Mouse (Mus musculus) gastrocnemius, adult 2 months (tissue): Measurements from ENCODE around the gene Ifnar2. TPM values are rescaled to one million over a fixed set of nuclear protein-coding genes. Genes with fewer than 3 reads are reported as not detected.

Experiments used
- DNase-seq: peaks from one replicate; pipeline ENCODE4 v3.0.0; 2022
- H3K27ac ChIP-seq: fragments of 200-600 bp; 2 replicates; pipeline ENCODE4 v1.8.1; 2022; ENCODE audit warnings: mild to moderate bottlenecking
- H3K4me3 ChIP-seq: fragments of 200-600 bp; 2 replicates; pipeline ENCODE4 v1.8.1; 2022; ENCODE audit warnings: mild to moderate bottlenecking, moderate library complexity
- CTCF ChIP-seq: fragments of 200-600 bp; IDR thresholded peaks from 2 replicates; pipeline ENCODE4 v1.8.1; 2022; ENCODE audit warnings: antibody characterized with exemption, mild to moderate bottlenecking, moderate library complexity
- intact Hi-C: fragments of 180-260 bp; cut with DNase I; formaldehyde crosslinking; loops from one replicate; pipeline ENCODE4 v1.15.1; 2025
- long read RNA-seq, 2 experiments: library from polyadenylated mRNA; stranded (forward); transcript quantifications; one replicate each; pipeline ENCODE4 v2.0.0; 2021
- total RNA-seq, 2 experiments: library from RNA; stranded (reverse); gene quantifications; 2 replicates each; pipeline ENCODE4 v1.2.3; 2021

The Ifnar2 gene
- total RNA-seq, result 10 to 100 TPM in 1 of 2 experiments, 1 to 10 TPM in 1; 6.8 to 11.4 TPM
- long read RNA-seq, experiment 1, partial matches to known transcripts, result 0 of 4 reads
- long read RNA-seq, experiment 1, other reads (novel, unspliced or antisense), result 0 of 4 reads
- long read RNA-seq, experiment 2, transcript Ifnar2-203 (7 exons, 1,099 nt), result major isoform, 8 of 9 reads
- long read RNA-seq, experiment 2, partial matches to known transcripts, result 0 of 9 reads
- long read RNA-seq, experiment 2, other reads (novel, unspliced or antisense), result 0 of 9 reads

DNA sequence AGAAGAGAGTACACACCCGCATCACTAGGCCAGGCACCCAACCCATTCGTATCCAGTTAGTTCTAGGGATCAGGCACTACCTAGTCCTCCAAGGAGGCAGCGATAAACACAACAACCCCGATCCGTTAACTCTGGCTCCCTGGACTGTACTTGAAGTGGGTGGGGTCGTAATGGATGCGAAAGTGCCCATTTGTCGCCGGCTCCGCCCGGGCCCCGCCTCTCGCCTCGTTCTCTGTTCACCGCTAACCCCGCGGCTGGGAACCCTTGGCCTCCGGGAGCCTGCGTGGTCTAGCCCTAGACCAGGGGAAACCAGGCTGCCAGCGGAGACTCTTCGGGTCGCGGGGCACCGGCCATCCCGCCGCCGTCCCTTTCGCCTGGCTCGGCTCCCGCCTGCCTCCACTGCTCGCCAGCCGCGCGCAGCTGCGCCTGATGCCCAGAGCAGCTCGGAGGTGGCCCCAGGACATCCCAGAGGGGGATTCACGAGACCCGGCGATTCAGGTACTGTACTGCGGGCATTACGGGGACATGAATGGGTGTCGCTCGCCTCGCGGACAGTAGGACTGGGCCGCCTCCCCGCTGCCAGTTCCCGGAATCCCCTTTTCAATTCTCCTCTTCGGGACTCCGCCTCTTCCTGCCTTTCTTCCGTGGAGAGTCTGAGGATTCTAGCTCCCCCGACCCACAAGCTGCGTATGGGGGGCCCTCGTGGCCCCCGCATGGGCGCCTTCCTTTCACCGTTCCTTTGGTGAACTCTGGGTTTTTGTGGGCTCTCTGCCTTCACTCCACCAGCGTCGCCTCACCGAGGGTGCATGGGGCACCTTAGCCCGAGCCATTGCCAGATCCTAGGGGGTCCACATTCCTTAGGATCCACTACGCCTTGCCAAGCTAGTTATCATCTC lies at the start of gene Ifnar2:
Gene Ifnar2 (plus strand): TSS at position 207 of the 896 bp plus-strand sequence.
- peak within 1 kb of the TSS; percentile 97 for H3K27ac ChIP-seq
- intact Hi-C loops, result loop anchor here (5.0 kb wide), 1 partner anchor 34 kb away; the partner anchor contains the start of gene Il10rb
- TF ChIP-seq CTCF, result no peak
- H3K4me3 ChIP-seq, result peak within 1 kb of the TSS; percentile 77
- peak; percentile 86 for DNase-seq

DNA sequence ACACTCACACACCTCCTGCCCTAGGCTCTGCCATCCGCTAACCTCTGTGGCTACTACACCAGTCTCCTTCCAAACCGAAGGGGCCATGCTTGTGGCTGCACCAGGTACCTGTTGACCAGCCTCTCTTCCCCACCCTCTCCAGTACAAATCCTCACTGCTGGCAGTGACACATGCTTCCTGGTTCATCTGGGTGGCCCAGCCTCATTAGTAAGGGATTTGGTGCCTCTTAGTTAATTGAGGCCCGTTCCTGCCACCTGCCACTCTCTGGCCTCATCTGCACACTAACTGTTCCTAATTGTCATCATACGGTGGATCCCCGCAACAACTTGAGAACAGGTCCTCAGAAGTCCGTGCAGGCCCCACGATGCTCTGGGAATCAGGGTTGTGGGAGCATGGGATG lies 45.0 kb upstream of the Ifnar2 start:
- TF ChIP-seq CTCF, result no peak
- DNase-seq, result no peak
- no peak overlapping the region for H3K27ac ChIP-seq
- intact Hi-C loops, result no loop called here
- no peak overlapping the region for H3K4me3 ChIP-seq

DNA sequence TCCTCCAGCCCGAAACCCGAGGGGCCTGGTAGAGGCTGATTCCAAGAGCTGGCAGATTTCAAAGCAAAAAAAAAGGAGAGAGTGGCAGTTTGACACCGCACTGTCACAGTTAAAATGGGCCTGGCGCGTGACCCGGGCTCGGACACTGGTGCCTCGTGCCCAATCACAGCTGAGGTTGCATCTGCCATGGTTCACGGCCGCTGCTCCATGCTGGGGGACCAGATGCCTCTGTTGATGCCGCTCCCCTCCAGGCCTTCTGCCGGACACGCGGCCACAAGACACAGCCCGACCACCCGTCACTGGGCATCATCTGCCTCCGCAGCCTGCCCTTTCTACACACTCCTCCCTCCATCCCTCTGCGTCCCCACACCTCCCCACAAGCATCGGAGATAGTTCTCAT lies 43.7 kb upstream of the Ifnar2 start:
- no peak overlapping the region for H3K27ac ChIP-seq
- intact Hi-C loops, result no loop called here
- no peak for DNase-seq
- H3K4me3 ChIP-seq, result no peak overlapping the region
- TF ChIP-seq CTCF, result no peak

GRCm38 (mm10) chr16:91330496-91330895 lies 42.1 kb upstream of the Ifnar2 start:
- intact Hi-C loops, result no loop called here
- no peak overlapping the region for H3K4me3 ChIP-seq
- no peak for DNase-seq
- no peak for TF ChIP-seq CTCF
- no peak overlapping the region for H3K27ac ChIP-seq

GRCm38 (mm10) chr16:91331153-91331552 lies 41.4 kb upstream of the Ifnar2 start:
- no peak for DNase-seq
- Histone ChIP-seq H3K27ac (no peak overlapping the region), H3K4me3 (no peak overlapping the region)
- intact Hi-C loops, result no loop called here
- TF ChIP-seq CTCF, result no peak

DNA sequence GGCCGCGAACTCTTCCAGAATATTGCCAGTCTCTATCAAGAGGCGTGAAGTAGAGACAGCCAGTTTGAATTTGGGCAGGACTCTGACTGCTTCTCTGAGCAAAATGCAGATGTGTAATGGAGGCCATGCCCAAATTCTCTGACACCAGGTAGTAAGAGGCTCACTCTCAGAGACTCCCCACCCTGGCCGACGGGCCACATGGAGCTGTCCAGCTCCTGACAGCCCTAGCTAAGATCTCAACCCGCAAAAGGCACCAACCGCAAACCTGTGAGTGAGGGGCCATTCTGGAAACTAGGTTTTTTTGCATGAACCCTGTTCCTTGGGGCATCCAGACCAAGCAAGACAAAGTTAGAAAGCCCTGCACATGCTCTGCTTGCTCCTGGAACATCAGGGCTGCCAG lies 39.7 kb upstream of the Ifnar2 start:
- TF ChIP-seq CTCF, result no peak
- intact Hi-C loops, result no loop called here
- DNase-seq, result no peak
- Histone ChIP-seq H3K27ac (no peak overlapping the region), H3K4me3 (no peak overlapping the region)

DNA sequence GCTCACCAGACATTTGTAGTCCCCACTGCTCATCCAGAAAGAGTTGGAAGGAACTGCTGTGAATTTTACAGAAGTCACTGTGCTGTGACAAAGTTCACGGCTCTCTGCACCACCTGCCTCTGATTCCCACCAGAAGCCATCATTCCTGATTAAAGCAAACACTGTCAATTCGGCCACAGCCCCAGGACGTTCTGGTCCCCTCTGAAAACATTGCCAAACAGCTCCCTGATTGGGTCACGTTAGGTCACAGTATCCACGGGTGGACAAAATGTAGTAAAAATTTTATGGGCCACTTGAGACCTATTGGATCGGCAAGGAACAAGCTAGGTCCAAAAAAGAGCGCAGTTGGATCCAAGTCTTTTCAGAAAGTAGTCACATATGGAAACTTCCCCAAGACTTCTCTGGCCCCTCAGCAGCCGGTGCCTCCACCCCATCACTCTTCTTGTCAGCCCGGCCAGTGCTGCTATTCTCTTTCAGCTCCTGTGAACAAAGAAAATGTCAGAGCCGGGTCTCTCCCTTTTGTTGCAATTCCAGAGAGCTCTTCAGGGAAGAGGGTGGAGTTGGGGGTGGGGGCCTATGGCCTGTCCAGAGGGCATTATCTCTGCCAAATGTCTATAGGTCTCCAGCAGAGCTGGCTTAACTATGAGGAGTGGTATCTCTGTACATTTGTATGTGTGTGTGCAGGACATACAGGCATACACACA lies 38.2 kb upstream of the Ifnar2 start:
- no peak overlapping the region for H3K4me3 ChIP-seq
- DNase-seq, result no peak
- TF ChIP-seq CTCF, result no peak
- H3K27ac ChIP-seq, result no peak overlapping the region
- intact Hi-C loops, result no loop called here

DNA sequence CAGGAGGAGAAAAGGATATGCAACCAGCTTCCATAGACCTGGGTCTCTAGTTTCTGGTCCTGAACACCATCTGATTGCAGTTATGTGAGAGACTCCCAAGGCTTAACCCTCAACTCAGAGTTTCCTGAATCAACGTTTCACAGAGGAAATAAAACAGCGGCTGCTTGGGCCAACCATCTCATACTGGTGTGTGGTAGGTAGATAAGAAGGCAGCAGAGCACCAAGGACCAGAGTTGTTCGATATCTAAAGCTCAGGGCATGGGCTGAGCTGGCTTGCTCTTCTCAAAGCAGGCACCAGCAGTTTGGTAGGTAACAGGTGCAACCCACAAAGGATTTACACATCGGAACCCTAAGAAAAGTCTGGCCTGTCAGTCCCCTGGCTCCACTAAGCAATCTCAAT lies 35.8 kb upstream of the Ifnar2 start:
- TF ChIP-seq CTCF, result no peak
- intact Hi-C loops, result no loop called here
- Histone ChIP-seq H3K4me3 (no peak overlapping the region), H3K27ac (no peak overlapping the region)
- DNase-seq, result no peak

DNA sequence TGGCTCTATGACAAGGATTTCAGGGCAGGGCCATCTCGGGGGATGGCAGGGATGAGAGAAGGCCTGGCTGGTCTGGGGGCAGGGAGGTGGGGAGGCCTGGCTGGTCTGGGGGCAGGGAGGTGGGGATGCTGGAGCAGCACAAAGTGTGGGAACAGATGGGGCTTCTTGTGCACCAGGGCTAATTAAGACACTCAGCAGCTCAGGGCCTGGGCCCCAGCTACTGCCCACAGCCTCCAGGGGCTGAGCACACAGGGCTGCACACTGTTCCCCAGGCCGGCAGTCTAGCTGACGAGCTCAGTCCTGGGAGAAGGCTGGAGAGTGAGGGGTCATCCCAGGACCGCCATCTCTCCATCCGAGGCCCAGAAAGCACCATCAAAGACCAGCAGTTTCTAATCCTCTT lies 35.1 kb upstream of the Ifnar2 start:
- intact Hi-C loops, result no loop called here

DNA sequence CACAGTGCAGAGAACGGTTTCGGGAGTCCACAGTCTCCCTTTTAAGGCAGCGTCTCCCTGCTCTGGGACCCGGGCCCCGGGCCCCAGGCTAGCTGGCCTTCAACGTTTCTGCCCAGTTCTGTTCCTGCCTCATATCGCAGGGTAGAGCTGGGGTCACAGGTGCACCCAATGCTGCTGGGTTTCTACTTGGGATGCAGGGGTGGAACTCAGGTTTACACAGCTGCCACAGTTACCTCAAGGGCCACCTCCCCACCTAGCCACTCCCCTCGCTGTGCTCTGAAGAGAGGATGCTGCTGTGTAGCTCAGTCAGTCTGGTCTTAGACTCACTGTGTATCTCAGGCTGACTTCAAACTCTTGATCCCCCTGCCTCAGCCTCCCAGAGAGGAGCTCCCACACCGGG lies 26.1 kb upstream of the Ifnar2 start:
- H3K4me3 ChIP-seq, result no peak overlapping the region
- intact Hi-C loops, result no loop called here
- H3K27ac ChIP-seq, result no peak overlapping the region
- DNase-seq, result no peak
- TF ChIP-seq CTCF, result no peak

More for the DNA sequence above, 35.1 kb upstream of the Ifnar2 start:
- TF ChIP-seq CTCF, result no peak
- H3K4me3 ChIP-seq, result no peak overlapping the region
- no peak for DNase-seq
- H3K27ac ChIP-seq, result no peak overlapping the region

GRCm38 (mm10) chr16:91347491-91348263 lies 24.9 kb upstream of the Ifnar2 start:
- Histone ChIP-seq H3K4me3 (peak overlapping the region; percentile 63), H3K27ac (peak overlapping the region; percentile 71; the same call in 1 of the 2 replicates)
- no peak for DNase-seq
- no peak for TF ChIP-seq CTCF
- intact Hi-C loops, result no loop called here

GRCm38 (mm10) chr16:91348264-91348565 lies 24.4 kb upstream of the Ifnar2 start:
- TF ChIP-seq CTCF, result no peak
- DNase-seq, result no peak
- intact Hi-C loops, result no loop called here

More at GRCm38 (mm10) chr16:91348264-91348565, 24.4 kb upstream of the Ifnar2 start:
- Histone ChIP-seq H3K27ac (peak overlapping the region; percentile 71), H3K4me3 (peak overlapping the region; percentile 63)
